Mouse (Mus musculus): Measurements from ENCODE around the gene Ppp5c.

GRCm38 (mm10) chr7:16999233-16999632, 28.5 kb downstream of the Ppp5c start:
- TF ChIP-seq POLR2A (IDR thresholded peaks at IDR 0.05; ENCODE audit: control insufficient read depth, extremely low read depth, insufficient read depth, low read length, poor library complexity) = no peak
- TF ChIP-seq CTCF (IDR thresholded peaks at IDR 0.05; ENCODE audit: borderline replicate concordance, control insufficient read depth, extremely low read depth, insufficient read depth, low read length, poor library complexity) = no peak
